Mouse (Mus musculus) erythroblast, embryonic 14.5 days (primary cell): ENCODE results near the gene Fez1. TPM values are rescaled to one million over a fixed set of nuclear protein-coding genes. Genes with fewer than 3 reads are reported as not detected.

ENCODE experiments used
- H3K27me3 ChIP-seq: 2 replicates; pipeline ENCODE4 v1.6.1; 2012; ENCODE audit warnings: inconsistent platforms; ENCODE audit not compliant: control insufficient read depth
- H3K36me3 ChIP-seq: 2 replicates; pipeline ENCODE4 v1.6.1; 2012; ENCODE audit warnings: mild to moderate bottlenecking, inconsistent platforms; ENCODE audit not compliant: control insufficient read depth
- H3K4me1 ChIP-seq: 2 replicates; pipeline ENCODE4 v1.6.1; 2012; ENCODE audit warnings: inconsistent platforms; ENCODE audit not compliant: control insufficient read depth
- H3K4me3 ChIP-seq: replicated peaks from 2 replicates; pipeline ENCODE3; 2012; ENCODE audit warnings: moderate library complexity, mild to moderate bottlenecking, inconsistent platforms
- H3K9me3 ChIP-seq: 2 replicates; pipeline ENCODE4 v1.6.1; 2012; ENCODE audit warnings: low read length, inconsistent platforms, mixed read lengths; ENCODE audit not compliant: control insufficient read depth
- GATA1 ChIP-seq: IDR thresholded peaks from 2 replicates; pipeline ENCODE4 v1.6.1; 2012; ENCODE audit warnings: low read length, inconsistent platforms, mixed read lengths
- TAL1 ChIP-seq: IDR thresholded peaks from 3 replicates; pipeline ENCODE4 v1.6.1; 2012; ENCODE audit warnings: low read length, inconsistent platforms, mixed read lengths
- polyA plus RNA-seq: library from polyadenylated mRNA; stranded (reverse); fragments of >175 nt; gene quantifications from 2 replicates; pipeline ENCODE4 v1.2.3, GENCODE M21; 2012

Gene Fez1
- polyA plus RNA-seq, 1 experiment = not detected

DNA sequence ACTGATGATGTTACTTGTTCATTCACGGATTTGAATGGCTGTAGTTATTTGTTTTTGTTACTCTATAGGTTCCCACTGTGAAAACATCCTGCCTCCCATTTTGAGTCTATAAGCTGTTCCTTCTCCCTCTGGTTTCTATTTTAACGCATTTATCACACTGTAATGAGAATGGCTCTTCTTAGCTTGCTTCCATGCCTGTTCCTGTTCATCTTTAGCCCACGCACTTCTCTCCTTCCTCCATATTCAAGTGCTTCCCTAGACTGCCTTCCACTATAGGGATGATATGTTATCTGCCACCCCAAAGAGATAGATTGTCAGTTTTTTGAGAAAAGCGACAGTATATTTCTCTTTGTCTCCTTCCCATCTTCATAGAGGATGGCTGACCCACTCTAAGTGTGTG is 78.8 kb downstream of the Fez1 start:
- Histone ChIP-seq H3K9me3 (no peaks in the 10 kb centered on the region), H3K4me1 (no peaks in the 10 kb centered on the region), H3K36me3 (no peaks in the 10 kb centered on the region), H3K27me3 (no peaks in the 10 kb centered on the region), H3K4me3 (no peak overlapping the region)
- TF ChIP-seq TAL1 (no peak), GATA1 (no peak)

DNA sequence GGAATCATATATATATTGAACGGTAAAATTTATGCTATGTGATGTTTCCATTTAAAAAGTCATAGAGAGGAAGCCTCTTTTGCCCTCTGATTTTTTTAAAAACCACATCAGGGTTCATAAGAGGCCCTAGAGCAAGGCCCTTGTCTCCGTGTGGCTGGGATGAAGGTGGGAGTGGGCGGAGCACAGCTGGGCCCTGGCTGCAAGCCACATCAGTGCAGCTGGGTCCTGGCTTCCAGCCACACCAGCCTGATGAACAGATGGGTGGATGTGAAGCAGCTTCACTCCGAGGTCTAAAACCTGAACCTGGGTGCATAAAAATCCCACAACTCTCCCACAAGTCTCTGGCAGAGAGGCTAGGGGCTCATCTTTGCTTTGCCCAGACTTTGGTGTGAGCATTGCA is 83.8 kb downstream of the Fez1 start:
- H3K36me3 ChIP-seq = no peaks in the 10 kb centered on the region
- no peaks in the 10 kb centered on the region for H3K9me3 ChIP-seq
- H3K4me1 ChIP-seq = no peaks in the 10 kb centered on the region
- no peak overlapping the region for H3K4me3 ChIP-seq
- no peaks in the 10 kb centered on the region for H3K27me3 ChIP-seq
- TF ChIP-seq TAL1 = no peak
- TF ChIP-seq GATA1 = no peak

DNA sequence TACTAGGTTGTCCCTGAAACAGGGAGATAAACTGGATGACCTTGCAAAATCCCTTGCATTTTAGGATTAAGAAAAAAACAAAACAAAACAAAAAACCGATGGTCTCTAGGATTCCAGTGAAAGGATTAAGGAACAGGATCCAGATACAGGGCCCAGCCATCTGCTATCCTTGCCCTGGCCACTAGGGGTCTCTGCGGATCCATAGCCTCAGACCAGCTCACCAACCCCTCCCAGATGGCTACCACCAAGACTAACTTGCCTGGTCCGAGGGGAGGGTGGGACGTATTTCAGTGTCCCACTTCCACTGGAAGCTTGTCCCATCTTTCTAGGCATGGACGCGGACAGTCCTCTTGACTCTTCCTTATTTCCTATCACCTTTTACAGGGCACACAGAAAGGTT is 94.7 kb downstream of the Fez1 start:
- no peaks in the 10 kb centered on the region for H3K27me3 ChIP-seq
- H3K4me1 ChIP-seq = no peaks in the 10 kb centered on the region
- H3K9me3 ChIP-seq = no peaks in the 10 kb centered on the region
- H3K36me3 ChIP-seq = no peaks in the 10 kb centered on the region
- TF ChIP-seq GATA1 (no peak), TAL1 (no peak)
- H3K4me3 ChIP-seq = no peak overlapping the region

DNA sequence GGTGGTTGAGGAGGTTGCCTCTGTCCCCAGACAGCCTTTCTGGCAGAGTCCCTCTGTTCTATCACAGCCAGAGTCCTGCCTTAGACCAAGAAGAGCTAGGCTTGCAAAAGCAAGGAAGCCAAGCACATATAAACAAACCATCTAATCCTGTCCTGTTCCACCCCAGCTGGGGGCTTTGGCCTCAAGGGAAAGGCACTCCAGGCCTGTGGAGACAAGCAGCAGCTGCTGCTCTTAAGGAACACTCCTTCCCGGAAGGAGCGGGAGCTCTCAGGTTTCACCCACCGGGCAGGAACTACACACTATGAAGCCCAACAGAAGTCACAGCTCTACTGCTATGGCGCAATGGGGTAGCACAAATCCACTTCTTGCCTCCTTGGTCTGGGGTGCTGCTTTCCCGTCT is 95.3 kb downstream of the Fez1 start:
- Histone ChIP-seq H3K4me3 (no peak overlapping the region), H3K27me3 (no peaks in the 10 kb centered on the region), H3K4me1 (no peaks in the 10 kb centered on the region), H3K36me3 (no peaks in the 10 kb centered on the region), H3K9me3 (no peaks in the 10 kb centered on the region)
- TF ChIP-seq GATA1 (no peak), TAL1 (no peak)

DNA sequence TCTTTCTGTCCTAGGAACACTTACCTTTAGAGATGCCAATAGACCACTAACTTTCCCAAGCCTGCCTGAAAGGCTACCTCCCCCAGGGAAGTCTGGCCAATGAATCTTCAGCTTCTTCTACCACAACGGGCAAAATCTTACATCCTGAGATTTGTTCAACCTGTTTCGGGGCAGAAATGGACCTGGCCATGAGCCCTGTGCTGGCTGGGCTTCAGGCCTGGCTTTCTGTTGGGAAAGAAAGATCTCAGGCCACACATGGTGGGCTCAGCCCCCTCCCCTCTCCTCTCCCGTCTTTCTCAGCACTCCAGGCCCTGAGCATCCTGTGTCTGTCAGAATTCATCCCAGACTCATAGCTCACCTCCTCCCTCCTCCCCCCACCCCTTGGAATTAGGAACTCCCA is 96.9 kb downstream of the Fez1 start:
- no peak for TF ChIP-seq GATA1
- Histone ChIP-seq H3K9me3 (no peaks in the 10 kb centered on the region), H3K36me3 (no peaks in the 10 kb centered on the region), H3K4me3 (no peak overlapping the region), H3K27me3 (no peaks in the 10 kb centered on the region), H3K4me1 (no peaks in the 10 kb centered on the region)

DNA sequence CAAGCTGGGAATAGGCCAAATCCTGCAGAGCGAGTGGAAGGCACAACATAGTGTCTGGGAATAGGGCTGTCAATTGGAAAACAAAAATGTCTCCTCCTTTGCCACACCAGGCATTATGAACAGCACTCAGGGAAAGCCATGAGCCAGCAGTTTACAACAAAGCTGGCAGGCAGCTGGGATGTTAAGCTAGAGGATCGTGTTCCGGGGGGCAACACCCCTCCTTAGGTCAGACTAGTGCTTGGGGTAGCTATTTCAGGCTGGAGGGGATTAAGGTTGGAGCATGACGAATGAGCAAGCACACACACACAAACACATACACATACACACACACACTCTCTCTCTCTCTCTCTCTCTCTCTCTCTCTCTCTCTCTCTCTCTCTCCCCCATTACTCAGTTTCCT is 97.8 kb downstream of the Fez1 start:
- TF ChIP-seq GATA1 (no peak), TAL1 (no peak)
- Histone ChIP-seq H3K36me3 (no peaks in the 10 kb centered on the region), H3K4me1 (no peaks in the 10 kb centered on the region), H3K27me3 (no peaks in the 10 kb centered on the region), H3K9me3 (no peaks in the 10 kb centered on the region), H3K4me3 (no peak overlapping the region)

DNA sequence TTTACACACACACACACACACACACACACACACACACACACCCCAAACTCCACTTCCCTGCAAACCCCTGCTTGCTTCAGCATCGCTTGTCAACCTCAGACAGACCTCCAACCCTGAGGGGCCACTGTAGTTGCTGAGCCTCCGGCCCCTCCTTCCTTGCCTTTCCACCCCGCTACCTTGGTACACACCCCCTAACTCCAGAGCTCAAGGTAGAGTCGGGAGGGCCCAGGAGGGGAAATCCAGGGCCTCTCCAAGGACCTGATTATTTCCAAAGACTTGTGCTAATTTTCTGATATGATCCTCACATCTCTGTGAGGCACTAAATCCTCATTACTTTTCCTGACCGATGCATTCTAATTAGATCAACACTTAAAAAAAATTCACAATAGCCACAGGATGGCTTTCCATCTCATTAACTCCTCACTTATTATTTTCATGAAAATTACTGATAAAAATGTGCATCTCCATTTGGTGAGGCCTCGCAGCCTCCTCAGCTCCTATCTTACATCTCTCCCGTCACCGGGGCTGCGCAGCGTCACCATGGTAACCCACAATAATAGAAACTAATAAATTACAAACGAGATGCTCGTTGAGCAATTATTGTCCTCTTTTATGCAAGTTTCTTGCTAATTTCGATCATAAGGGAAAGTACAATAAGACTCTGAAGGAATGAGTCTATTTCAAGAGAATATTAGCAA is 100.2 kb downstream of the Fez1 start:
- TF ChIP-seq GATA1 = no peak
- no peak for TF ChIP-seq TAL1
- H3K27me3 ChIP-seq = no peaks in the 10 kb centered on the region

DNA sequence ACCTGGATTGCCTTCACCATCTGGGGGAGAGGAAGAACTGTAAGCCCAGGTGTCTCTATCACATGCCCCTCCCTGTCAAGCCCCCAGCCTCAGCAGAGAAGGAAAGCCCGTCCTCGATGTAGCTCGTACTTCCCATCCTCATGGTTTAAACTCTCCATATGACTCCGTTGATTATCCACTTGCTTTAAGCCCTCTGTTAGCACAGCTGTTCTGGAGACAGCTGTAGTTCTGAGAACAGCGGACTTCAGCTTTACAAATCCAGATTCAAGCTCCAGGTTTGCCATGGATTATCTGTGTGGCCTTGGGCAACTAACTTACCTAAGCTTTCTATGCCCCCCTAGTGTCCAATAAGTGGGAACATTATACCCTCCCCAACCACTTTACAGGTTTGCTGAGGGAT is 102.1 kb downstream of the Fez1 start:
- Histone ChIP-seq H3K36me3 (no peaks in the 10 kb centered on the region), H3K4me3 (no peak overlapping the region), H3K9me3 (no peaks in the 10 kb centered on the region), H3K4me1 (no peaks in the 10 kb centered on the region), H3K27me3 (no peaks in the 10 kb centered on the region)
- no peak for TF ChIP-seq GATA1
- TF ChIP-seq TAL1 = no peak

More for the DNA sequence above, 100.2 kb downstream of the Fez1 start:
- H3K4me3 ChIP-seq = no peak overlapping the region
- no peaks in the 10 kb centered on the region for H3K4me1 ChIP-seq
- H3K9me3 ChIP-seq = no peaks in the 10 kb centered on the region
- H3K36me3 ChIP-seq = no peaks in the 10 kb centered on the region

Other genes with a start within 250 kb of the Fez1 start
- not detected in 2 replicates for gene Gm17689, start 239.2 kb upstream of the Fez1 start, polyA plus RNA-seq
- gene A630095E13Rik, start 178.5 kb upstream of the Fez1 start, polyA plus RNA-seq = not detected in 2 replicates
- not detected in 2 replicates for gene Acrv1, start 128.6 kb upstream of the Fez1 start, polyA plus RNA-seq
- 0.14 and 0.68 TPM in 2 replicates for gene Chek1, start 94.8 kb upstream of the Fez1 start, polyA plus RNA-seq
- 0.14 and 0.20 TPM in 2 replicates for gene Stt3a, start 54.2 kb upstream of the Fez1 start, polyA plus RNA-seq
- gene Ei24, start 24.5 kb upstream of the Fez1 start, polyA plus RNA-seq = 1.2 and 2.0 TPM in 2 replicates